Mouse (Mus musculus) gastrocnemius, adult 2 months (tissue): Measurements from ENCODE around the gene Ltc4s. TPM values are rescaled to one million over a fixed set of nuclear protein-coding genes. Genes with fewer than 3 reads are reported as not detected.

Experiments
- DNase-seq: peaks from one replicate; pipeline ENCODE4 v3.0.0; 2022
- H3K27ac ChIP-seq: fragments of 200-600 bp; 2 replicates; pipeline ENCODE4 v1.8.1; 2022; ENCODE audit warnings: mild to moderate bottlenecking
- H3K4me3 ChIP-seq: fragments of 200-600 bp; 2 replicates; pipeline ENCODE4 v1.8.1; 2022; ENCODE audit warnings: mild to moderate bottlenecking, moderate library complexity
- CTCF ChIP-seq: fragments of 200-600 bp; IDR thresholded peaks from 2 replicates; pipeline ENCODE4 v1.8.1; 2022; ENCODE audit warnings: antibody characterized with exemption, mild to moderate bottlenecking, moderate library complexity
- intact Hi-C: fragments of 180-260 bp; cut with DNase I; formaldehyde crosslinking; loops from one replicate; pipeline ENCODE4 v1.15.1; 2025
- microRNA-seq: library from miRNA; unstranded; fragments of <30 nt; microRNA quantifications from one replicate; pipeline ENCODE4 v1.2.0, GENCODE M21; 2021
- total RNA-seq, 2 experiments: library from RNA; stranded (reverse); gene quantifications; 2 replicates each; pipeline ENCODE4 v1.2.3; 2021

Ltc4s gene
- total RNA-seq, 2 experiments from 2014 or later, result 2.1 to 3.2 TPM

DNA sequence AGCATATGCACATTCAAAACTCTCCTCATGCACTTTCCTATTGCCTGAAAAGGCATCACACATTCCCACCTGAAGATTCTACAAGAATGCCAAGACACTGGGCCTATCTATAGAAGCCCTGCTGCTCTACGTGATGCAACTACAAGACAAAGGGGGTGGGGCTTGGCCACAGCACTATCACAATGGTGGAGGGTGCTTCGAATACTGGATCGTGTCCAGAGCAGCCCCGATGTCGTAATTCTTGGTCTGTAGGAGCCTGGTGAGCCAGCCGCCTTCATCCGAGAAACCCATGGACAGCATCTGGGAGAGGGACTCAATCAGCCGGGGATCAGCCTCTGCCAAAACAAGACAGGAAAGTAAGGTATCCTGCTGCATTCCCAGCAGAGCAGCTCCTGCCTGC lies 37.8 kb downstream of the Ltc4s start:
- Histone ChIP-seq H3K27ac (no peak overlapping the region), H3K4me3 (no peak overlapping the region)
- TF ChIP-seq CTCF, result no peak
- DNase-seq, result no peak
- intact Hi-C loops, result no loop called here

- intact Hi-C loops, result no loop called here
- no peak for DNase-seq
- Histone ChIP-seq H3K4me3 (no peak overlapping the region), H3K27ac (no peak overlapping the region)
- TF ChIP-seq CTCF, result no peak
These were observed 39.5 kb downstream of the Ltc4s start for GRCm38 (mm10) chr11:50198916-50199315.

DNA sequence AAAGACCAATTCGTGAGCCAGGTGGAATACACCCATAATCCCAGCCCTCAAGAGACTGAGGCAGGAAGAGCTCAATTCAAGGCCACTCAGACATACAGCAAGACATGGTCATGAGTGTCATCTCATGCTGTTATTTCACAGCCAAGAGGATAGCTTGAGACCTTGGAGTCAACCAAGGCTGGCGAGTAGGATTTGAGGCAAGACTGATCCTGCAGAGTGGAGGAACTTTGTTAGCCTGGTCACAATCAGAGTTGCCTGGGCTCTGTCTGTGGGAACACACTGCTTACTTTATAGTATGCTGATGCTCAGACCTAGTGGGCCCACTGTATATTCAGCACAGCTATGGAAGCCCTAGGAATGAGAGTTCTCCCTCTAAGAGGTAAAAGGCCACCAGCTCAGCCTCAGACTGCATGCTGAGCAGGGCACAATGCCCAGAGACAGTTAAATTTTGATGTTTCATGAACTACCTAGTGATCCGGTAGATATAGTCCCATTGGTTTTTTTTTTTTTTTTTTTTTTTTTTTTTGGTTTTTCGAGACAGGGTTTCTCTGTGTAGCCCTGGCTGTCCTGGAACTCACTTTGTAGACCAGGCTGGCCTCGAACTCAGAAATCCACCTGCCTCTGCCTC lies 40.1 kb downstream of the Ltc4s start:
- TF ChIP-seq CTCF, result no peak
- Histone ChIP-seq H3K4me3 (no peak overlapping the region), H3K27ac (no peak overlapping the region)
- DNase-seq, result no peak
- intact Hi-C loops, result no loop called here

DNA sequence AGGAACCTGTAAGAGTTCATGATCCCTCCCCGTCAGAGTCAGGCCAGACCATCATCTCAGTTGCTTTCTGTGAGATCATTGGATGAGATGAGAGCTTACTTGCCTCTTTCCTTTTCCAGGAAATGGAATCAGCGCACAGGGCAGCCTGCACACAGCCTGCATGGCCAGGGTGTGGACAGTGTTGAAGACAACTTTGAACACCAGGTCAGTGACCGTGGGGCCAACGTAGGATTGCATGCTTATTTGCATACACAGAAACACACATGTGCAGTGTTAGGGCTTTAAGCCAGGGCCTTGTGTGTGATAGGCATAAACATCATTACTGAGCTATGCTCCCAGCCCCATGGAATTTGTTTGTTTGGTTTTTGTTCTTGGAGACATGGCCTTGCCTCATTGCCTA lies 40.9 kb downstream of the Ltc4s start:
- no peak overlapping the region for H3K4me3 ChIP-seq
- DNase-seq, result no peak
- no peak overlapping the region for H3K27ac ChIP-seq
- intact Hi-C loops, result no loop called here
- no peak for TF ChIP-seq CTCF

GRCm38 (mm10) chr11:50194793-50195192 lies 43.6 kb downstream of the Ltc4s start:
- TF ChIP-seq CTCF, result no peak
- Histone ChIP-seq H3K27ac (no peak overlapping the region), H3K4me3 (no peak overlapping the region)
- intact Hi-C loops, result no loop called here
- no peak for DNase-seq

- intact Hi-C loops, result no loop called here
- TF ChIP-seq CTCF, result no peak
- Histone ChIP-seq H3K27ac (no peak overlapping the region), H3K4me3 (no peak overlapping the region)
- DNase-seq, result no peak
These were observed 44.3 kb downstream of the Ltc4s start for GRCm38 (mm10) chr11:50194070-50194469.

DNA sequence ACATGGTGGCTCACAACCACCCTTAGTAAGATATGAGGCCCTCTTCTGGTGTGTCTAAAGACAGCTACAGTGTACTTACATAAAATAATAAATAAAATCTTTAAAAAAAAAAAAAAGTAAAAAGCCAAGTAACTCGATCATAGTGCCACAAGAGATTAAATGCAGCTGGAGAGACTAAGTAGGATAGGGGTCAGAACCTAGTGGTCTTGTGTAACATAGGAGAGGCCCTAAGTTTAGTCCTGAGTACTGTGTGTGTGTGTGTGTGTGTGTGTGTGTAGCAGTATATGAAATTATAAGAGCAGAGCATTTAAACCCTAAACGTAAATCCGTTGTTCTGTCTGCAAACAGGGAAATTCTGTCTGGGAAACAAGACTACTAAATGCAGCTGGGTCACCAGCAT lies 46.1 kb downstream of the Ltc4s start:
- intact Hi-C loops, result no loop called here
- no peak for DNase-seq
- no peak for TF ChIP-seq CTCF
- H3K4me3 ChIP-seq, result no peak overlapping the region
- H3K27ac ChIP-seq, result no peak overlapping the region

- TF ChIP-seq CTCF, result no peak
- Histone ChIP-seq H3K27ac (no peak overlapping the region), H3K4me3 (no peak overlapping the region)
- intact Hi-C loops, result no loop called here
- DNase-seq, result no peak
These were observed 48.1 kb downstream of the Ltc4s start for GRCm38 (mm10) chr11:50190362-50190761.

- Histone ChIP-seq H3K27ac (peak overlapping the region; percentile 58), H3K4me3 (peak overlapping the region; percentile 52)
- peak; percentile 55 for DNase-seq
- no peak for TF ChIP-seq CTCF
- intact Hi-C loops, result no loop called here
These were observed 49.7 kb downstream of the Ltc4s start for GRCm38 (mm10) chr11:50188682-50189081.

Small RNA genes lying within 50 kb of the gene (microRNA-seq; reads per million reads assigned to microRNA genes)
- not detected for gene Mir6919

Other genes starting within 250 kb of the Ltc4s start
- 10 to 100 TPM; 41.3 to 51.8 TPM for gene Rnf130, start 213.3 kb downstream of the Ltc4s start, total RNA-seq
- gene Tbc1d9b, start 107.2 kb downstream of the Ltc4s start, total RNA-seq, result 10 to 100 TPM; 25.3 to 28.6 TPM
- 1 to 10 TPM; 2.4 to 3.1 TPM for gene Mrnip, start 64.2 kb downstream of the Ltc4s start, total RNA-seq
- 100 to 1,000 TPM; 376 to 655 TPM for gene Sqstm1, start 27.8 kb downstream of the Ltc4s start, total RNA-seq
- 10 to 100 TPM; 33.9 to 40.7 TPM for gene Mgat4b, start 27.7 kb downstream of the Ltc4s start, total RNA-seq
- gene Maml1, start 53.7 kb upstream of the Ltc4s start, total RNA-seq, result 1 to 10 TPM; 6.6 to 7.1 TPM
- 100 to 1,000 TPM in 1 of 2 experiments, 10 to 100 TPM in 1; 94.2 to 123 TPM for gene Canx, start 87.1 kb upstream of the Ltc4s start, total RNA-seq
- not detected for gene Cby3, start 115.8 kb upstream of the Ltc4s start, total RNA-seq
- 100 to 1,000 TPM; 109 to 114 TPM for gene Hnrnph1, start 138.4 kb upstream of the Ltc4s start, total RNA-seq
- 10 to 100 TPM; 24.3 to 27.0 TPM for gene Rufy1, start 192.5 kb upstream of the Ltc4s start, total RNA-seq